Mouse (Mus musculus) mouse trophoblast stem cell (cell line): ENCODE data around the gene Rasip1.

Source experiments
- in situ Hi-C, 2 experiments: fragments of 300-500 bp; cut with MseI, MboI; formaldehyde crosslinking; loops; 2 replicates in 1 of 2; 3 replicates in 1 of 2; pipeline ENCODE4 v1.15.1; 2025

Rasip1 gene

GRCm38 (mm10) chr7:45627261-45627660 is at the start of gene Rasip1:
Rasip1 (plus strand) TSS chr7:45627488.
- in situ Hi-C loops, result no loop called here

DNA sequence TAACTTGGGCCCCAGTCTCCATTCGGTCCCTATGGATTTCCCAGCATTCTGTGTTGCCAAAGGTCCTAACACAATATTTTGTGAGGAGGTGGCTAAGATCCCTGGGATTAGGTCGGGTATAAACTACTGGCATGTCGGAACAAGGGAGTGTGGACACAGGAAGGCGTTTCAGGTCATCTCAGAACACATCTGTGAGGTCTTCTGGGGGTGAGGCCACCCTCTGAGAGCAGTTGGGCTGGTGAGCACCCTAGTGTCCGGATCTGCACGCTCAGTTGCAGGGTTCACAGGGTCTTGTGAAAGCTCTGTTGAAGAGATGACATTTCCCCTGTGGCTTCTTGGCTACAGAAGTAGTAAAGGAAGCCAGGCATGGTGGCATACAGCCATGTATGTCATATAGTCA is 41.4 kb upstream of the Rasip1 start:
- in situ Hi-C loops, result no loop called here

GRCm38 (mm10) chr7:45587631-45588592 is 39.4 kb upstream of the Rasip1 start:
- in situ Hi-C loops, result no loop called here

GRCm38 (mm10) chr7:45589173-45589572 is 38.1 kb upstream of the Rasip1 start:
- in situ Hi-C loops, result no loop called here

- in situ Hi-C loops, result no loop called here
These were observed 37.4 kb upstream of the Rasip1 start for GRCm38 (mm10) chr7:45589898-45590297.

GRCm38 (mm10) chr7:45590874-45591273 is 36.4 kb upstream of the Rasip1 start:
- in situ Hi-C loops, result no loop called here

GRCm38 (mm10) chr7:45591880-45592279 is 35.4 kb upstream of the Rasip1 start:
- in situ Hi-C loops, result no loop called here

GRCm38 (mm10) chr7:45593118-45593815 is 34.0 kb upstream of the Rasip1 start:
- in situ Hi-C loops, result no loop called here

DNA sequence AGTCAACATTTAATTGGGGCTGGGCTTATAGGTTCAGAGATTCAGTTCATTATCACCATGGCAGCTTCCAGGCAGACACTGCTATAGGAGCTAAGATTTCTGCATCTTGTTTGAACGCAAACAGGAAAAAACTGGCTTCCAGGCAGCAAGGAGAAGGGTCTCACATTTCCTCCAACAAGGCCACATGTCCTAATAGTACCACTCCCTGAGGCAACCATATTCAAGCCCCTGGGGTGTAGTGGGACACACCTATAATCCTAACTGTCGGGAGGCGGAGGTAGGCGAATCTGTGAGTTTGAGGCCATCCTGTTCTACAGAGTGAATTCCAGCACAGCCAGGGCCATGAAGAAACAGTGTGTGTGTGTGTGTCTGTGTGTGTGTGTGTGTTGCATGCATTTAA is 32.1 kb upstream of the Rasip1 start:
- in situ Hi-C loops, result no loop called here

- in situ Hi-C loops, result no loop called here
These were observed 31.2 kb upstream of the Rasip1 start for GRCm38 (mm10) chr7:45596107-45596506.

- in situ Hi-C loops, result no loop called here
These were observed 30.3 kb upstream of the Rasip1 start for GRCm38 (mm10) chr7:45597013-45597412.

- in situ Hi-C loops, result no loop called here
These were observed 29.8 kb upstream of the Rasip1 start for GRCm38 (mm10) chr7:45597527-45597926.

- in situ Hi-C loops, result no loop called here
These were observed 28.1 kb upstream of the Rasip1 start for GRCm38 (mm10) chr7:45598960-45599879.

DNA sequence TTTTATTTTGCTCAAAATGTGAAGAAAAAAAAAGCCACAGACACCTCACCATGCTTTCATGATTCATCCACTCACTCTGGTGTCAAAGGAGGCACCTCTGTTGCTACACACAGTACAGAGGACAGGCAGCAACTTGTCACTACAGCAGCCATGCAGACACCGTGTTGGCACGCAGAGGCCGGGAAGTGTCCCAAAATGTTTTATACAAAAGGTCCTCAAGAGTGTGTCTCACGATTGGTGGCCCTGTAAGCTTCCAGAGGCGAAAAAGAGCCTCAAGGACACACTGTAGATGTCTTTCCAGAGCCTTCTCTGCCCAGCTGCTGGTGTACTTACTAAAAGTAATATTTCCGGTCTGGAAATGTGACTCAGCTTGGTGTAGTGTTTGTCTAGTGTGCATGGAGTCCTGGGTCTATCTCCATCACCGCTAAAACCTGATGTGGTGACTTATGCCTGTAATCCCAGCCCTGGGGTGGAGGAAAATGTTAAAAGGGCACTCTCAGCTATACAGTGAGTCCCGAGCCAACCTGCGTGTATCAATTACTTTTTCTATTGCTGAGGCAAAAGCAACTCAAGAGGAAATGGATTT is 21.5 kb upstream of the Rasip1 start:
- in situ Hi-C loops, result no loop called here

- in situ Hi-C loops, result no loop called here
These were observed 17.8 kb upstream of the Rasip1 start for GRCm38 (mm10) chr7:45609511-45609910.

DNA sequence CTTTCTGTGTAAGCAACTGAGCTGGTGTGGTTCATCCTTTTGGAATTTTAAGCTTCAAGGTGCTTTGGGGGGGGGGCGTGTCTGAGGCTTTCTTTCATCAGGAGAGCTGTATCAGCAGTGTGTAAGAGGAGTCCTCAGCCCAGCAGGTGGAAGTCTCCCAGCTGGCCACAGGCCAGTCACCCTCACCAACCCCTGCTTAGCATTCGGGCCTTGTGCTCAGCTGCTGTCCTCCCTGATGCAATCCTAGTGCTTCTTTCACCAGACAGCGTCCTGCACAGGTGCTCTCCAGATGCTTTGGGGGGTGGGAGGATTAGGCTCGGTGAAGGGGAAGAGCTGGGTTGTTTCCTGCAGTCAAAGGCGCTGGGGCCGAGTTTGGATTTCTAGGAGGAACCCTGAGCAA is 11.0 kb upstream of the Rasip1 start:
- in situ Hi-C loops, result no loop called here

- in situ Hi-C loops, result no loop called here
These were observed 10.1 kb upstream of the Rasip1 start, which contains the start of gene Fut1 for GRCm38 (mm10) chr7:45617042-45617695. Fut1 (plus strand) TSS chr7:45617289.

- in situ Hi-C loops, result no loop called here
These were observed 9.0 kb upstream of the Rasip1 start for GRCm38 (mm10) chr7:45618316-45618715.

- in situ Hi-C loops, result no loop called here
These were observed 7.7 kb upstream of the Rasip1 start for GRCm38 (mm10) chr7:45619592-45619991.

DNA sequence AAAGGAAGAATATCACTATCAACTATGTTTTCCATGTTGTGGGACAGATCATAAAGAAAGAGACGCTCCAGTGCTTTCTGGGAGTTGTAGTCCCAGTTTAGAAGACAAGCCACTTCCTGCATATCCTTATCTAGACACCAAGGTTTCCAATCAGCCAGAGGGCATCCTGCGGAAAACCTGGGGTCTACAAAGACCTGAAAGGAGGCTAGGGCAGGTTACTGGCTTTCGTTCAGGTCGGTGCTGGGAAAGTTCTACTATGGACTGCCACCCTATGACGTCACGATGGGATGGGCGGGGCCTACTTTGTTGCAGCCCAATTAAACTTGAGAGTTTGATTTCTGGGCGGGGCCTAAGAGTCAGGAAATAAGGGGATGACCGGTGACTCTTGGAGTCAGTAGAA is 5.8 kb upstream of the Rasip1 start, which contains the start of gene Izumo1:
Gene Izumo1, plus strand, starts transcription at position 369 of the 400 bp plus-strand sequence.
- in situ Hi-C loops, result no loop called here

GRCm38 (mm10) chr7:45623507-45623906 is 3.8 kb upstream of the Rasip1 start:
- in situ Hi-C loops, result no loop called here
